Mouse (Mus musculus) kidney, embryonic 16.5 days (tissue): Measurements from ENCODE around the gene Lrp1. TPM values are rescaled to one million over a fixed set of nuclear protein-coding genes. Genes with fewer than 3 reads are reported as not detected.

ENCODE experiments used
- ATAC-seq: fragments of 200-750 bp; cut with Nextera tagmentation; 2 replicates; pipeline ENCODE4 v1.8.0; 2017; ENCODE audit warnings: moderate TSS enrichment; ENCODE audit not compliant: low FRiP score, low TSS enrichment
- H3K27ac ChIP-seq: fragments of 300-500 bp; sonication (generic); 2 replicates; pipeline ENCODE4 v1.5.1; 2014; ENCODE audit warnings: low read length
- H3K27me3 ChIP-seq: fragments of 300-500 bp; sonication (generic); 2 replicates; pipeline ENCODE4 v1.6.1; 2014; ENCODE audit warnings: low read length, control low read depth, mixed read lengths; ENCODE audit not compliant: insufficient read depth
- H3K36me3 ChIP-seq: fragments of 300-500 bp; sonication (generic); 2 replicates; pipeline ENCODE4 v1.6.1; 2014; ENCODE audit warnings: low read length, control low read depth, mixed read lengths; ENCODE audit not compliant: insufficient read depth
- H3K4me1 ChIP-seq: fragments of 300-500 bp; sonication (generic); 2 replicates; pipeline ENCODE4 v1.6.1; 2014; ENCODE audit warnings: low read length, control low read depth, mixed read lengths; ENCODE audit not compliant: insufficient read depth
- H3K4me2 ChIP-seq: fragments of 300-500 bp; sonication (generic); replicated peaks from 2 replicates; pipeline ENCODE4 v1.6.1; 2014; ENCODE audit warnings: low read depth, low read length
- H3K4me3 ChIP-seq: fragments of 300-500 bp; sonication (generic); 2 replicates; pipeline ENCODE4 v1.5.1; 2014; ENCODE audit warnings: mild to moderate bottlenecking, low read length
- H3K9ac ChIP-seq: fragments of 300-500 bp; sonication (generic); replicated peaks from 2 replicates; pipeline ENCODE4 v1.6.1; 2014; ENCODE audit warnings: low read length
- H3K9me3 ChIP-seq: fragments of 300-500 bp; sonication (generic); 2 replicates; pipeline ENCODE4 v1.6.1; 2016; ENCODE audit warnings: low read length, control low read depth
- WGBS: fragments of 180-500 bp; shearing (Covaris S2); extraction: QIAGEN DNeasy Blood & Tissue Kit; methylation state at CpG from one replicate; pipeline ENCODE4 v1.1.7; 2014; 5-methylcytosine and 5-hydroxymethylcytosine counted together
- polyA plus RNA-seq: library from polyadenylated mRNA; unstranded; fragments of >200 nt; fragmentation: Nextera tagmentation; extraction: Ambion mirVana; gene quantifications from 2 replicates; pipeline ENCODE4 v1.2.1, GENCODE M21; 2015

Gene Lrp1
- polyA plus RNA-seq, 1 experiment from 2014 or later = 71.7 TPM

GRCm38 (mm10) chr10:127519041-127519701 lies 101.8 kb downstream of the Lrp1 start:
- no peak for ATAC-seq
- 92% methylated on average over 26 of the region's 26 CpGs for WGBS
- peaks cover 42% of the 10 kb centered on the region for H3K27me3 ChIP-seq

DNA sequence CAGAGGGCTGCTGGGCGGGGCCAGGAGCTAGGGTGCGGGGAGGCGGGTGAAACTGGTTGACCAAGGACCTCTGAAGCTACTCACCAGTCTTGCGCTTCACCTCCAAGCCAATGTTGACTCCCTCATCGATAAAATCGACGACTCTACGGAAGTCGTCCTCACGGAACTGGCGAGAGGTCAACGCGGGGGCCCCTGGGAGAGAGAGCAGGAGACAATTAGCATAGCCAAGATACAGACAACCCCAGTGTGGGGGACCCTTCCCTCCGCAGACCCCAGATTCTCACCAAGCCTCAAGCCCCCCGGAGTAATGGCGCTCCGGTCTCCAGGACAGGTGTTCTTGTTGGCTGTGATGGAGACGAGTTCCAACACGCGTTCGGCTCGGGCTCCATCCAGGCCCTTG lies 103.0 kb downstream of the Lrp1 start:
- Histone ChIP-seq H3K36me3 (peaks cover 22% of the 10 kb centered on the region), H3K9ac (no peak overlapping the region), H3K9me3 (no peaks in the 10 kb centered on the region), H3K27me3 (peaks cover 42% of the 10 kb centered on the region), H3K4me2 (no peak overlapping the region), H3K4me1 (peaks cover 63% of the 10 kb centered on the region), H3K27ac (no peak overlapping the region), H3K4me3 (no peak overlapping the region)
- ATAC-seq = no peak
- whole genome bisulfite sequencing = 93% methylated on average over 22 of the region's 22 CpGs

More at GRCm38 (mm10) chr10:127519041-127519701, 101.8 kb downstream of the Lrp1 start:
- H3K9me3 ChIP-seq = no peaks in the 10 kb centered on the region
- H3K4me3 ChIP-seq = no peak overlapping the region
- no peak overlapping the region for H3K4me2 ChIP-seq
- H3K27ac ChIP-seq = no peak overlapping the region
- H3K9ac ChIP-seq = no peak overlapping the region
- H3K36me3 ChIP-seq = peaks cover 22% of the 10 kb centered on the region
- peaks cover 52% of the 10 kb centered on the region for H3K4me1 ChIP-seq

DNA sequence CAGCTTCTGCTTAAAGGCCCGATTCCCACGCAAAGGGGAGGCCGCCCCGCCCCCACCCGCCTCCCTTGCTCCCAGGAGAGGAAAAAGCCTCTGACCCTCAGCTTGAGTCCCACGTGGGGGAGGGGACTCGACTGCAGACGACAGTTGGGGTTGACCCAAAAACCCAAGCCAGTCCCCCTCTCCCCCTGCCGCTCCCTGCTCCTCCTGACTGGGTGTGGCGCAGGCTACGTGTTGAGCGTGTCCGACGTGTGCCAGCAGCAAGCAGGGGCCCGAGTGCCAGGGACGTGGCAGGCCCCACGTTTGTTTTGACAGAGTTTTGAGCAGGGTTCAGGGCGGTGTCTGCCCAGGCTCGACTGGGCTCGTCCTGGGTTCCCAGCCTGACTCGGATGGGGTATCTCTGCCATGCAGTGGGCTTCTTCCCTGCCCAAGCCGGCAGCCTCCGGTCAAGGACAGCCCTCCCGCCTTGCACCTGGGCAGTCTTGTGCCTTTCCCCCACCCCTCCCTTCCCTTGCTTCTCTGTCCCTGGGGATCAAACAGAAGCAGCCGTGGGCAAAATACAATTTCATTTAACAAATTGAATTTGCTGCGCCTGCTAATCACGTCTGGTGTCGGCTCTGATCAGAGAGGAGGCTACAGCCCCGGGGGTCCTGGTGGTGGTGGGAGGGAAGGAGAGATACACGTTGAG lies 104.2 kb downstream of the Lrp1 start:
- 5% methylated on average over 30 of the region's 30 CpGs for WGBS
- Histone ChIP-seq H3K9ac (peak overlapping the region; percentile 47), H3K4me3 (peak overlapping the region; percentile 31), H3K4me1 (peaks cover 70% of the 10 kb centered on the region), H3K27ac (peak overlapping the region; percentile 78), H3K27me3 (peaks cover 49% of the 10 kb centered on the region), H3K9me3 (no peaks in the 10 kb centered on the region), H3K4me2 (peak overlapping the region; percentile 52), H3K36me3 (peaks cover 22% of the 10 kb centered on the region)
- ATAC-seq = peak; percentile 16

DNA sequence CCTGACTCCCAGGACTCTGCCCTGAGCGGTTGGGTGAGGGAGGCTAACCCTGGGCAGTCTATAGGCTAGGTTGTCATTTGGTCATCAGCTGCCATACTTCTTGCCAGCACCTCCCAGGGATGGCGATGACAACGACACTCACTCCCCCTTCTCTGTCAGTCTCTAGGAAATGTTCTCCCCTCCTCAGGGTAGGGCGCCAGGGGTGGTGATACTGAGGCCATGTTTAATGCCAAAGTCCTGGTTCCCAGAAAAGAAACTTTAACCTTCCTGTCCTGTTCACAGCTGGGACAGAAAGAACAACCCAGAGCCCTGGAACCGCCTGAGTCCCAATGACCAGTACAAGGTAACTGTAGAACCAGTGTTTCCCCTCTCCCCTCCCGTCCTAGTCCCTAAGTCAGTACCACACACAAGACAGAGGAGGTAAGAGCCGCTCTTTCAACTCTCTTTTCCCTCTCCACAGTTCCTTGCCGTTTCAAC lies 104.9 kb downstream of the Lrp1 start:
- ATAC-seq = no peak
- Histone ChIP-seq H3K4me3 (peak overlapping the region; percentile 31), H3K27me3 (peaks cover 56% of the 10 kb centered on the region)

GRCm38 (mm10) chr10:127515271-127515982 lies 105.5 kb downstream of the Lrp1 start:
- Histone ChIP-seq H3K4me1 (peaks cover 68% of the 10 kb centered on the region), H3K4me3 (peak overlapping the region; percentile 17), H3K27ac (peak overlapping the region; percentile 31; the same call in 1 of the 2 replicates), H3K27me3 (peaks cover 62% of the 10 kb centered on the region), H3K9ac (peak overlapping the region; percentile 9; the same call in 1 of the 2 replicates), H3K36me3 (peaks cover 22% of the 10 kb centered on the region), H3K4me2 (peak overlapping the region; percentile 52), H3K9me3 (no peaks in the 10 kb centered on the region)
- no peak for ATAC-seq
- WGBS = 31% methylated on average over 9 of the region's 9 CpGs

More for the DNA sequence above, 104.9 kb downstream of the Lrp1 start:
- H3K27ac ChIP-seq = peak overlapping the region; percentile 78
- WGBS = 22% methylated on average over 8 of the region's 8 CpGs
- H3K9ac ChIP-seq = peak overlapping the region; percentile 47
- H3K4me1 ChIP-seq = peaks cover 70% of the 10 kb centered on the region
- peak overlapping the region; percentile 52 for H3K4me2 ChIP-seq
- H3K9me3 ChIP-seq = no peaks in the 10 kb centered on the region
- peaks cover 22% of the 10 kb centered on the region for H3K36me3 ChIP-seq

GRCm38 (mm10) chr10:127514764-127515163 lies 106.2 kb downstream of the Lrp1 start, which contains the start of gene Ndufa4l2:
Ndufa4l2 (plus strand) TSS chr10:127514967.
- peak within 1 kb of the TSS; percentile 17 for H3K4me3 ChIP-seq
- peak within 1 kb of the TSS; percentile 52 for H3K4me2 ChIP-seq
- H3K27ac ChIP-seq = peak within 1 kb of the TSS; percentile 31; the same call in 1 of the 2 replicates
- H3K36me3 ChIP-seq = peaks cover 17% of the 10 kb centered on the region
- H3K27me3 ChIP-seq = peaks cover 68% of the 10 kb centered on the region
- peak within 1 kb of the TSS; percentile 9; the same call in 1 of the 2 replicates for H3K9ac ChIP-seq
- H3K9me3 ChIP-seq = no peaks in the 10 kb centered on the region
- 16% methylated on average over 6 of the region's 6 CpGs for WGBS
- peaks cover 70% of the 10 kb centered on the region for H3K4me1 ChIP-seq
- no peak for ATAC-seq

GRCm38 (mm10) chr10:127514111-127514698 lies 106.7 kb downstream of the Lrp1 start:
- no peak overlapping the region for H3K9ac ChIP-seq
- peaks cover 13% of the 10 kb centered on the region; the same call in 1 of the 2 replicates for H3K36me3 ChIP-seq
- H3K9me3 ChIP-seq = no peaks in the 10 kb centered on the region
- H3K4me3 ChIP-seq = no peak overlapping the region
- peaks cover 74% of the 10 kb centered on the region for H3K27me3 ChIP-seq
- peaks cover 76% of the 10 kb centered on the region for H3K4me1 ChIP-seq
- peak overlapping the region; percentile 52; the same call in 1 of the 2 replicates for H3K4me2 ChIP-seq
- peak overlapping the region; percentile 19; the same call in 1 of the 2 replicates for H3K27ac ChIP-seq
- WGBS = 17% methylated on average over 13 of the region's 13 CpGs
- ATAC-seq = no peak

- 1% methylated on average over 16 of the region's 16 CpGs for WGBS
- Histone ChIP-seq H3K9ac (no peak overlapping the region), H3K4me2 (peak overlapping the region; percentile 82), H3K9me3 (no peaks in the 10 kb centered on the region), H3K27ac (no peak overlapping the region), H3K27me3 (peaks cover 76% of the 10 kb centered on the region), H3K36me3 (peaks cover 11% of the 10 kb centered on the region; the same call in 1 of the 2 replicates), H3K4me3 (0 out of 2 replicates have a peak overlapping the region, but pooled peaks have one; percentile 13), H3K4me1 (peaks cover 80% of the 10 kb centered on the region)
- ATAC-seq = no peak
Observed at GRCm38 (mm10) chr10:127513501-127514091, 107.4 kb downstream of the Lrp1 start.

DNA sequence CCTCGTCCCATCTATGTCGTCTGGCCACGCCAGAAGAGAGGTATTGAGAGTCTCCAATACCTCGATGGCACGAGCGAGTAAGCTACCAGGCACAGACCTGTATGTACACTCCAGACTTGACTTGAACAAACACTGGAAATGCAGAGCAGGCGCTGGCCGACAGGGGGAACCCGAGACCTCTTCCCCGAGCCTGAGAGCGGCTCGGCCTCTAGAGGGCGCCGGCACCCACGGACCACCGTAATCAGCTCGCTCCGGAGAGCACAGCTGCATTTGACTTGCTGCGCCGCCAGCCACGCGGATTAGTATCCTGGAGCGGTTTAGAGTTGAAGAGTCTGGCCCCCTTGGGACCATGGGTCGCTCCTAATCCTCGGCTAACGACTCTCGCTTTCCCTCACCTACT lies 108.1 kb downstream of the Lrp1 start:
- Histone ChIP-seq H3K27me3 (peaks cover 73% of the 10 kb centered on the region), H3K4me2 (peak overlapping the region; percentile 82), H3K27ac (no peak overlapping the region), H3K36me3 (peaks cover 3% of the 10 kb centered on the region; the same call in 1 of the 2 replicates), H3K9ac (peak overlapping the region; percentile 8; the same call in 1 of the 2 replicates), H3K4me1 (peaks cover 85% of the 10 kb centered on the region), H3K4me3 (peak overlapping the region; percentile 13), H3K9me3 (no peaks in the 10 kb centered on the region)
- peak; percentile 26; the same call in 1 of the 2 replicates for ATAC-seq
- under 1% methylated on average over 27 of the region's 27 CpGs for WGBS
